Mouse (Mus musculus): ENCODE measurements at regions not wholly inside any gene's neighbourhood (a gene's known extent, or its start where the extent isn't known, plus 50 kb on each side); places are given as distances from the start of the nearest gene placed in this dataset.

DNA sequence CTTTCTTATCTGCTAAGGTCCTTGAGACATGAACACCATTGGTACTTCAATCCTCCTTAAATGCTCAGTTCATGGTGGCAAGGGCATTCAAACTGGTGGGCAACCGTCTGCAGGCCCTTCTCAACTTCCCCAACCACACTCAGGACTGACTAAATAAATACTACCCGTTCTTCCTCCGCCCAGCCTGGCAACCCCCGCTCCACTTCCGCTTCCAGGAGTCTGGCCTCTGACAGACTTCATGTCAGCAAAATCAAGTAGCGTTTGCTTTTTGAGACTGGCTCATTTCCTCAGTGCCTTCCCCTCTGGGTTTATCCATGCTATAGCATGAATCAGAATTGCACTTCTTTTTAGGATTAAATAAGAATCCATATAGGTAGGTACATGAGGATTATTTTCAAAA is 103.3 kb upstream of the Zfp648 start:
- TF ChIP-seq POLR2A (IDR thresholded peaks at IDR 0.05; ENCODE audit: borderline replicate concordance, extremely low read depth, low read depth, low read length), result no peak
- no peak for TF ChIP-seq CTCF (IDR thresholded peaks at IDR 0.05; ENCODE audit: insufficient read depth, low read length)
